Mouse (Mus musculus) cerebellum, adult 2 months (tissue): ENCODE data around the gene Sh3pxd2a. TPM values are rescaled to one million over a fixed set of nuclear protein-coding genes. Genes with fewer than 3 reads are reported as not detected.
A peak's percentile ranks its signal among the peaks of the same experiment; 100 is the strongest.

Experiments used
- DNase-seq, 2 experiments: peaks; one replicate each; pipeline ENCODE4 v3.0.0; 2021
- H3K27ac ChIP-seq: fragments of 200-500 bp; 2 replicates; pipeline ENCODE4 v1.5.1; 2012; ENCODE audit warnings: low read length, control low read depth, inconsistent platforms; ENCODE audit not compliant: insufficient read depth
- H3K27me3 ChIP-seq: fragments of 200-500 bp; 2 replicates; pipeline ENCODE4 v1.6.1; 2012; ENCODE audit warnings: inconsistent platforms, mild to moderate bottlenecking, low read length, moderate library complexity; ENCODE audit not compliant: control insufficient read depth, insufficient read depth
- H3K4me1 ChIP-seq: fragments of 200-500 bp; 2 replicates; pipeline ENCODE4 v1.6.1; 2011; ENCODE audit warnings: low read length; ENCODE audit not compliant: control insufficient read depth, insufficient read depth
- H3K4me3 ChIP-seq: fragments of 200-500 bp; replicated peaks from 2 replicates; pipeline ENCODE3; 2011; ENCODE audit warnings: mild to moderate bottlenecking, low read depth, low read length, control low read depth; ENCODE audit not compliant: insufficient read depth
- CTCF ChIP-seq: fragments of 200-500 bp; IDR thresholded peaks from 2 replicates; pipeline ENCODE4 v1.5.1; 2011; ENCODE audit warnings: low read depth, mild to moderate bottlenecking, control low read depth, low read length, moderate library complexity, borderline replicate concordance; ENCODE audit not compliant: insufficient read depth
- POLR2A ChIP-seq: fragments of 200-500 bp; IDR thresholded peaks from 2 replicates; pipeline ENCODE4 v1.6.1; 2011; ENCODE audit warnings: low read length, control low read depth, borderline replicate concordance; ENCODE audit not compliant: insufficient read depth
- whole genome bisulfite sequencing: fragments of 180-500 bp; shearing (Covaris S2); methylation state at CpG from one replicate; pipeline ENCODE4 v1.1.7; 2018; 5-methylcytosine and 5-hydroxymethylcytosine counted together
- polyA plus RNA-seq: library from polyadenylated mRNA; depleted of rRNA; stranded (reverse); fragments of >200 nt; gene quantifications from 2 replicates; pipeline ENCODE4 v1.2.3, GENCODE M21; 2012

Gene Sh3pxd2a
- polyA plus RNA-seq, 1 experiment, result 7.9 TPM

- peak in 1 of 2 experiments; percentile 40 for DNase-seq
- H3K27me3 ChIP-seq, result no peaks in the 10 kb centered on the region; the same call in 1 of the 2 replicates
- H3K4me1 ChIP-seq, result peaks cover 3% of the 10 kb centered on the region; the same call in 1 of the 2 replicates
- 19% methylated on average over 14 of the region's 14 CpGs for WGBS
- no peak overlapping the region for H3K4me3 ChIP-seq
- TF ChIP-seq CTCF, result no peak
- TF ChIP-seq POLR2A, result no peak
- H3K27ac ChIP-seq, result no peak overlapping the region
These were observed 115.7 kb downstream of the Sh3pxd2a start for GRCm38 (mm10) chr19:47348395-47349016.

DNA sequence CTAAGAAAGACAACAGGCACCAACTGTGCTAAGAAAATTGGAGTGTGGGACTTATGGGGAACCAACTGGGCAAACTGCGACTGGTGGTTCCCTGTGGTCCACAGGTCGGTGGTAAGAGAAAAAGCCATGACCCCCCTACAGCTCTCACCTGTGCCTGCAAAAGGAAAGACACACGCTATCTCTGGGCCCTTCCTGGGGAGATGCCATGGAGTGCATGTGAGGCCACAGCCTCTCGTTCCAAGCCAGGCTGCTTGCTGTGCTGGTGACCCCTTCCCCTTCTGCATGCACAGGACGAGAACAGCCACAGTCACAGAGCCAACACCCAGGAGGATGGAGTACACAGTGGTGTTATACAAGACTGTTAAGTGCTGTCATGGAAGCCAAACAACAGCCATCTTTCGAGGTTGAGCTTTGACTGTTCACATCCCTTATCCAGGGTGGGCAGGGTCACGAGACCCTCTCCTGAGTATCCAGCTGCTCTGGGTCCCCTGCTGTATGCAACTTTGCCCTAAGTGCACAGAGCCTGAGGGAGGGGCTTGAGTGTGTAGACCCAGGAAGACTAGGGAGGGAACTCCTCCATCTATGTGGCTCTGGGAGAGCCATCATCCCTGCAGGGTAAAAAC, 117.1 kb downstream of the Sh3pxd2a start:
- WGBS, result 80% methylated on average over 7 of the region's 7 CpGs
- no peak for TF ChIP-seq POLR2A
- TF ChIP-seq CTCF, result no peak
- Histone ChIP-seq H3K4me3 (no peak overlapping the region), H3K4me1 (peaks cover 8% of the 10 kb centered on the region; the same call in 1 of the 2 replicates), H3K27ac (no peak overlapping the region), H3K27me3 (no peaks in the 10 kb centered on the region; the same call in 1 of the 2 replicates)
- no peak for DNase-seq

DNA sequence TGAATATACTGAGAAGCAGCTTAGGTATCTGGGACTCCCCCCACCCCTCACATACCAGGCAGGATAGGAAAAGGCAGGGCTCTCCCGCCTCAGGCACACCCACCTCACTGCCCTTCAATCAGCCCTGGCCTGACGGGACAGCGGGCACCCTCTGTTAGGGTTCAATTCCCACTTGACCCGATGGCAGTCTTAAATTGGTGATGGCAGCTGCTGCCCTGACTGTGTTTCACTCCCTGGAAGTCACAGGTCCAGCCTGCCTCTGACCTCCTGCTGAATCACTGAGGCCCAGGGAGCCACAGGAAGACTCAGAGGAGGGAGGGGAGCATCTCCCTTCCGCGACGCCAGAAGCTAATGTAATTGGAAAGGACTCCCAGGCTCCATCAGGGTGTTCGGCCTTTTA, 117.6 kb downstream of the Sh3pxd2a start:
- peaks cover 8% of the 10 kb centered on the region; the same call in 1 of the 2 replicates for H3K4me1 ChIP-seq
- no peak overlapping the region for H3K27ac ChIP-seq
- no peak for TF ChIP-seq POLR2A
- TF ChIP-seq CTCF, result no peak
- DNase-seq, result no peak
- H3K4me3 ChIP-seq, result no peak overlapping the region
- H3K27me3 ChIP-seq, result no peaks in the 10 kb centered on the region; the same call in 1 of the 2 replicates
- 80% methylated on average over 8 of the region's 8 CpGs for WGBS

DNA sequence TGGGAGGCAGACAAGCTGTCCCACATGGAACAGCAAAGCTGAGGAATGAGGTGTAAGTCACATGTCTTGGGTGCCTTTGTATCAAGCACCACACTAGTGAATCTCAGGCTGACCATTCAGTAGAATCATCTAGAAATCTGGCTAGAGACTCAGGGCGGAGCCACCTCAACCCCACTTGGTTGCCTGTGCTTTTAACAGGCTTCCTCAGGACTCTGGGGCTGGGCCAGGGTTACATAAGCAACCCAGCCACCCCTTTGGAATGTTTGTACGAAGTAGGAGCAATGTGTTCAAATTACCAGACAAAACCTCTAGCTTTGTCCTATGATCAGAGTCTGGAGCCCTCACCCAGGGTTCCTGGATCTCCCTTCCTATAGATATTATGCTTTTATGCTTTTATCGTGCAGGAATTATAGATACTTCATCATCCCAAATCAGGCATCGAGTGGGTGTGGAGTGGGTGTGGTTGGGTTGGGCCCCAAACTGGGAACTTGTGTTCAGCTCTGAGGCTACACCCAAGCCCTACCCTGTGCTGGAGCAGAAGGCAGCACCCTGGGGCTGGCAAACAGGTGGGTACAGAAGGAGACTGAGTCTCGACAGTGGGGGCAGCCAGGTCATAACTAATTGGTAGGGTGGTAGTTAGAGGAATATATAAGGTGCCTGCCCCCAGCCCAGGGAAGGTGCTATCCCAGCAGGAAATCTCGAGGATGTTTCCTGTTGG, 118.2 kb downstream of the Sh3pxd2a start:
- H3K4me3 ChIP-seq, result no peak overlapping the region
- no peak overlapping the region for H3K27ac ChIP-seq
- TF ChIP-seq POLR2A (no peak), CTCF (no peak)
- peaks cover 8% of the 10 kb centered on the region; the same call in 1 of the 2 replicates for H3K4me1 ChIP-seq
- no peaks in the 10 kb centered on the region; the same call in 1 of the 2 replicates for H3K27me3 ChIP-seq
- WGBS, result 84% methylated on average over 6 of the region's 6 CpGs
- no peak for DNase-seq

GRCm38 (mm10) chr19:47343422-47343821, 120.8 kb downstream of the Sh3pxd2a start:
- H3K27ac ChIP-seq, result no peak overlapping the region
- peaks cover 6% of the 10 kb centered on the region; the same call in 1 of the 2 replicates for H3K4me1 ChIP-seq
- DNase-seq, result peak; percentile 33 to 42
- WGBS, result 4% methylated on average over 37 of the region's 39 CpGs
- H3K27me3 ChIP-seq, result no peaks in the 10 kb centered on the region; the same call in 1 of the 2 replicates
- no peak for TF ChIP-seq CTCF
- TF ChIP-seq POLR2A, result no peak
- peak overlapping the region; percentile 26 for H3K4me3 ChIP-seq

DNA sequence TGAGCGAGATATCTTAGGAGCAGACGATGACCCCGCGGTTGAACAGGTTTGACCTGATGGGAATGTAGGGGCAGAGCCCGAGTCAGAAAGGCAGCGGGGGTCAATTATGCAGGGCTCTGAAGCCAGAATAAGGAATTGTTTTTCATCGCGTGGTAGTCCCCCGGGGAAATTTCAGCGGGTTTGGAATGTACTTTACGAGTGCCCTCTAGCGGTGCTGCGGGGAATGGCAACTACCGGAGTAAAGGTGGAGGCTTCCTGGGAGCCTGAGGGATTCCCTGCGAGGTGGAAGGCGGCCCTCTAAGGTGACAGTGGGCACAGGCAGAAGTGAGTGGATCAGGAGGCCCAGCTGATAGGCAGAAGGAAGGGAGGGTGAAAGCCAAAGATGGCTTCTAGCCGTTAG, 125.0 kb downstream of the Sh3pxd2a start:
- DNase-seq, result peak; percentile 77 to 90
- Histone ChIP-seq H3K4me1 (peaks cover 8% of the 10 kb centered on the region; the same call in 1 of the 2 replicates), H3K27me3 (no peaks in the 10 kb centered on the region; the same call in 1 of the 2 replicates), H3K27ac (no peak overlapping the region), H3K4me3 (peak overlapping the region; percentile 61)
- peak; percentile 86 for TF ChIP-seq CTCF
- TF ChIP-seq POLR2A, result no peak
- WGBS, result 3% methylated on average over 17 of the region's 17 CpGs

- WGBS, result 42% methylated on average over 24 of the region's 24 CpGs
- no peak for TF ChIP-seq CTCF
- no peak for TF ChIP-seq POLR2A
- Histone ChIP-seq H3K4me3 (peak overlapping the region; percentile 61), H3K27me3 (no peaks in the 10 kb centered on the region; the same call in 1 of the 2 replicates), H3K27ac (no peak overlapping the region), H3K4me1 (peaks cover 8% of the 10 kb centered on the region; the same call in 1 of the 2 replicates)
- DNase-seq, result peak in 1 of 2 experiments; percentile 32
These were observed 125.6 kb downstream of the Sh3pxd2a start for GRCm38 (mm10) chr19:47338396-47339164.
